Mouse (Mus musculus) 416B (cell line): ENCODE results near the gene St6galnac4.

ENCODE experiments used
- DNase-seq: peaks from one replicate; pipeline ENCODE4 v3.0.0; 2011; ENCODE audit warnings: low read depth

The St6galnac4 gene

GRCm38 (mm10) chr2:32627266-32628043 is 40.6 kb downstream of the St6galnac4 start:
- DNase-seq, result no peak

GRCm38 (mm10) chr2:32628044-32628550 is 41.2 kb downstream of the St6galnac4 start:
- peak; percentile 35 for DNase-seq

- peak; percentile 20 for DNase-seq
Measured at GRCm38 (mm10) chr2:32628729-32629128, 41.8 kb downstream of the St6galnac4 start.

GRCm38 (mm10) chr2:32629276-32629976 is 42.5 kb downstream of the St6galnac4 start:
- DNase-seq, result peak; percentile 90

GRCm38 (mm10) chr2:32630036-32630435 is 43.1 kb downstream of the St6galnac4 start:
- DNase-seq, result no peak

- no peak for DNase-seq
Measured at GRCm38 (mm10) chr2:32631046-32631445, 44.2 kb downstream of the St6galnac4 start.

- peak; percentile 88 for DNase-seq
Measured at GRCm38 (mm10) chr2:32631737-32632394, 45.0 kb downstream of the St6galnac4 start.

- no peak for DNase-seq
Measured at GRCm38 (mm10) chr2:32633660-32634059, 46.8 kb downstream of the St6galnac4 start.

- DNase-seq, result no peak
Measured at GRCm38 (mm10) chr2:32634277-32635105, 47.6 kb downstream of the St6galnac4 start.

GRCm38 (mm10) chr2:32636617-32637016 is 49.7 kb downstream of the St6galnac4 start:
- DNase-seq, result no peak

GRCm38 (mm10) chr2:32637778-32638281 is 50.9 kb downstream of the St6galnac4 start:
- DNase-seq, result peak; percentile 92

GRCm38 (mm10) chr2:32639632-32640031 is 52.7 kb downstream of the St6galnac4 start:
- DNase-seq, result peak; percentile 59

- peak; percentile 78 for DNase-seq
Measured at GRCm38 (mm10) chr2:32640550-32641051, 53.7 kb downstream of the St6galnac4 start.

- no peak for DNase-seq
Measured at GRCm38 (mm10) chr2:32641810-32642209, 54.9 kb downstream of the St6galnac4 start.

- no peak for DNase-seq
Measured at GRCm38 (mm10) chr2:32642813-32643212, 55.9 kb downstream of the St6galnac4 start.

GRCm38 (mm10) chr2:32644083-32644482 is 57.2 kb downstream of the St6galnac4 start:
- no peak for DNase-seq

GRCm38 (mm10) chr2:32644799-32645475 is 58.0 kb downstream of the St6galnac4 start:
- DNase-seq, result no peak

GRCm38 (mm10) chr2:32645647-32646046 is 58.8 kb downstream of the St6galnac4 start:
- DNase-seq, result no peak

- DNase-seq, result peak; percentile 45
Measured at GRCm38 (mm10) chr2:32646379-32647056, 59.6 kb downstream of the St6galnac4 start, which contains the start of gene Eng. Eng (plus strand) TSS chr2:32646595.

GRCm38 (mm10) chr2:32647366-32647765 is 60.5 kb downstream of the St6galnac4 start:
- no peak for DNase-seq
